Mouse (Mus musculus) lung, adult 2 months (tissue): ENCODE data around the gene Olfr1472.

Experiments used
- CTCF ChIP-seq: fragments of 200-500 bp; IDR thresholded peaks from 2 replicates; pipeline ENCODE4 v1.5.1; 2011; ENCODE audit warnings: mild to moderate bottlenecking, low read length, control low read depth; ENCODE audit not compliant: insufficient read depth
- POLR2A ChIP-seq: fragments of 200-500 bp; IDR thresholded peaks from 2 replicates; pipeline ENCODE4 v1.6.1; 2011; ENCODE audit warnings: low read depth, mild to moderate bottlenecking, control low read depth, low read length, borderline replicate concordance; ENCODE audit errors: extremely low read depth

GRCm38 (mm10) chr19:13455986-13456385 is at the start of gene Olfr1472:
- TF ChIP-seq CTCF, result no peak
- TF ChIP-seq POLR2A, result no peak
